Mouse (Mus musculus): Measurements from ENCODE around the gene Slc22a3.

Slc22a3 gene

DNA sequence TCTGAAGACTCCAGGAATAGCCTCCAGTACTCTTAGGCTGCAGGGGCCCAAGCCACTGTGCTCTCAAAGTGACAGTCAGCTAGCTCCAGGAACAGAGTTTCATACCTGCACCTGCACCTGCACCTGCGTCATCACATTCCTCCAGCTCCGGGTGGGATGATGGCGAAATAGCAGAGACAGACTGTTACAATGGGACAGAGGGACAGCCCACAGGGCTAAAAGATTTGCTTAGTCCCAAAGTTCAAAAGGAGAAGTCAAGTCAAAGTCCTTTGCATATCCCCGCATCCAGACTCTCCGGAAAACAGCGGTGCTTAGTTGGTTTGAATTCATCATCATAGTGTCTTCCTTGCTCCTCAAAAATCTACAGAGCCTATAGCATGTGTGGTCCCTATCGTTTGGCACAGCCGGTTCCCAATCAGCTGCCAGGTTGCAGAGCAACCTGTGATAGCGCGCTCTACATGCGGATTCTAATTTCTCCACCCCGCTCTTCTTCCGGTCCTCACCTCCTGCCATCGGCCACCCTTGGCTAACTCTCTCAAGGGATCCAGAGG is at the start of gene Slc22a3:
TSS of gene Slc22a3 (minus strand) at position 51 of the 551 bp plus-strand sequence.
- no peak for DNase-seq

DNA sequence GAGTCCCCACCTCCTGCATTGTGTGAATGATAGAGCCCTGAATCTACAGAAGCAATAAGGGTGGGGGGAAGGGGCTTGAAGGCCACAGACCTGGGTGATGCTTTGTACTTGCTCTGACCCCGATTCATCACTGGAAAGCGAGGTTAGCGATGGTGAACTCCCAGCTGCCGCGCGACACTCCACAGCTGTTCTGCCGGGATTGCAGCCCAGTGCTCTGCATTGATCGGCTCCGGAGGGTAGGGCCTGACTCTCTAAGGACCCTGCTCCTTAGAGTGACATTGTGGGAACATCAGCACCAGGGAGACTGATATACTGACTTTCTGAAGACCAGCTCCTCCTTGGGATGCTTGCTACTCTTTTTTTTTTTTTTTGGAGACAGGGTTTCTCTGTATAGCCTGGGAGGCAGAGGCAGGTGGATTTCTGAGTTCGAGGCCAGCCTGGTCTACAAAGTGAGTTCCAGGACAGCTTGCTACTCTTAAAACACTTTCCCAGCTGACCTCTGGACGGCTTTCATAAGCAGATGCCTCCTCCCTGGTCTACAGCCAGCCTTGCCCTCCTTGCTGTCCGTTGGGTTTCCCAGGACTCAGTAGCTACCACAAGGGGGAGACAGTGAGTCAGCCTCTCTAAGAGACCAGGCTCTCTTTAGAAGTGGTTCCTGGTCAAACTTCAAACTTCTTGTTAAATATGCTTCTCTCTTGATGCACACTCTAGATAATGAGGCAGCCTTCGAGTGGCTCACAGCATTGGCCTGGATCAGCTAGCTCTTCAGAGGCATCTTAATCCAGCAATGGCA is 27.0 kb upstream of the Slc22a3 start:
- DNase-seq, result peak; percentile 81

DNA sequence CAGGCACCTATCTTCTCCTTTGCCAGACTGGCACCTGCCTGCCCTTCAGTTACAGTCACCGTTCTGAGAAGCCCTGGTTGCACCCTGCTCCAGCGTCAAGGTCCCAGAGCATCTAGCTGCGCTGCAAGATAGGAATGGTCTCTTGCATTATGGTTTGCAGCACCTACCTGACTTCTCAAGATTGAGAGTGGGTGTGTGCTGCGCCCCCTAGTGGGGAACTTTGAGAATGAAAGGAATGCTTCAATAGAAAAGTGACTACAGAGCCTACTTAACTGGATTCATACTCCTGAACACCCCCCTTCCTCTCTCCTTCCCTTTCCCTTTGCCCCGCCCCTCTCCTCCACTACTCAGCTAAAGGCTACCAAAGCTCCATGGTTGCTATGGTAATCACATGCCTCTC is 24.6 kb upstream of the Slc22a3 start:
- DNase-seq, result peak; percentile 72

DNA sequence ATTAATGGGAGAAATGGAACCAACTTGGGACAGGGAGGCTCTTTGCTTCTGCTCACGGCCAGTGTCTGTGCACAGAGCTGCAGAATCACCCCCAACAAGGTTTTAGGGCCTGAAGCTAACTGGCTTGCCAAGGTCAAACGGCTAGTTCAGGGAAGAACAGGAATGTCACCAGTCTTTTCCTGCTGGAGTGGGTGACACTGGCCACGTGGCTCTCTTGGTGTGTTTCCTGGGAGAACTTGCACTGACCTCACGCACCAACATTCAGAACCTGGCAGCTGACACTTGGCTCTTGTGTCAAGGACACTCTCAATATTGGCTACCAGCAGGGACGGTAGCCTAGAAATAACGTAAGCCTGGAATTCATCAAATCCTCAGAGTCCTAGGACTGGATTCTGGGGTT is 22.6 kb upstream of the Slc22a3 start:
- DNase-seq, result no peak

DNA sequence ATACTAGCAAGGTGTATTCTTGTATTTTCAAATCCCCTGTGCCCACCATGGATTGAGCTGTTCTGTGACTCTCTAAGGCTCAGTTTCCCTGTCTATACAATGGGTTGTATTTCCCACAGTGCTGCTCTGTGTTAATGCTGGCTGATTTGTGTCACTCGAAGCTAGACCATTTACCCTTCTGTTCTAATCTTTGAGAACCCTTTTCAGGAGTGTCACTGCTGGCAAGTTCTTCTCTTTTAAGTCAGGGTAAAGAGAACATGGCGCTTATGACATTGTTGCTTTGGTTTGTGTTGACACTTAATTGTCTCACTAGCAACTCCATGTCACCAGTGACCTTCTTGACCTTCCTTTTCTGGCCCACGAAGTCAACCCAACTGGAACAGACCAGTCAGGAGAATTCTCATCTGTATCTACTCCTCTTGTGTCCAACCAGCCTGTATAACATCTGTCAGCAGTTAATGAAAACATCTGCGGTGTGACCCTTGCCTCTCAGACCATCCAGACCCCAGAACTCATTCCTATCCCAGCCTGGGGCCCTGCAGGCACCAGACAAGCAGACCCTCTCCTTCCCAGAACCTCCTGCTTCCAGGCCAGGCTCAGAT is 22.0 kb upstream of the Slc22a3 start:
- DNase-seq, result no peak

DNA sequence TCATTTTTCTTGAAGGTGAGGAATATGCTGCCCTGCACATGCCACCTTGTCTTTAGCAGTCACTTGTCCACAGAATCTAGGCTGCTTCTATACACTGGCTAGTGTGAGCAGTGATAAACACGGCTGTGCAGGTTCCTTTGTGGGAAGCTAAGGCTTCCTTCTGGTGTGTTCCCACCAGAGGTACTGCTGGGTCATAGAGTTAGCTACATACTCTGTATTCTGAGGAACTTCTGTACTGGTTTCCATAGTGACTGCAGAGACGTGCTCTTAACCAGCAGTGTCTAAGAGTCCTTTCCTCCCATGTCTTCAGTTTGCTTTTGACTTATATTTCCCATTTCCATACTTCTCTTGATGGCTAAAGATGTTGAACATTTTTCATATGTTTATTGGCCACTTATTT is 11.6 kb upstream of the Slc22a3 start:
- DNase-seq, result no peak

DNA sequence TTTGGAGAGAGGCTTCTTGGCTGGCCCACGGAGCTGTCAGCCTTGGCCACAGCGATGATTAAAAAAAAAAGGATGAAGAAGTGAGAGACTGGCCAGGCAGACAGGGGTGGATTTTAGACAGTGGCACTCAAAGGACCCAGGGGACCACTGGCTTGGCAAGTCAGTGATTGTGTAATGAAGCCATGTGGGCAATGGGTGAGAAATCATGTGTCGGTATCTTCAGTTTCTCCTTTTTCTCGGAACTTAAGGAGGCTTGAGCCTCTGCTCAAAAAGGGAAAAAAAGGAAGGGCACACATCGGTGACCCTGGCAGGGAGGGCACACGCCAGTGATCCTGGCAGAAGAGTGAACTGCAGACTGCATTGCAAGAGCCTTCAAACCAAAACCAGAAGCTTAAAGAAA is 10.7 kb upstream of the Slc22a3 start:
- DNase-seq, result no peak

DNA sequence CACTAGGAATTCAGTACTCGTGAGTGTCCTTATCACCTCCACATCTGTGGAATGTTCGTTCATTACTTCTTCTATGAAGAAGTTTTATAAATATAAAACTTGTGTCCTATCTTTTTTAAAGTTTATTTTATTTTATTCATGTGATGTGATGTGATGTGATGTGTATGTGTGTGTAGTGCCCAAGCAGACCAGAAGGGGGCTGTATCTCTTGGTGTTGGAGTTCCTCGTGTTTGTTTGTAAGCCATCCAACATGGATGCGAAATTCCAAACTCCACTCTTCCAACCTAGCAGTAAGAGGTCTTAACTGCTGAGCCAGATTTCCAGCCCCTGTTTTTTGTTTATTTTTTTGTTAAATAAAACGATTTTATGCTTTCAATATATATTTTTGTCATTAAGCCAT is 6.5 kb upstream of the Slc22a3 start:
- no peak for DNase-seq

DNA sequence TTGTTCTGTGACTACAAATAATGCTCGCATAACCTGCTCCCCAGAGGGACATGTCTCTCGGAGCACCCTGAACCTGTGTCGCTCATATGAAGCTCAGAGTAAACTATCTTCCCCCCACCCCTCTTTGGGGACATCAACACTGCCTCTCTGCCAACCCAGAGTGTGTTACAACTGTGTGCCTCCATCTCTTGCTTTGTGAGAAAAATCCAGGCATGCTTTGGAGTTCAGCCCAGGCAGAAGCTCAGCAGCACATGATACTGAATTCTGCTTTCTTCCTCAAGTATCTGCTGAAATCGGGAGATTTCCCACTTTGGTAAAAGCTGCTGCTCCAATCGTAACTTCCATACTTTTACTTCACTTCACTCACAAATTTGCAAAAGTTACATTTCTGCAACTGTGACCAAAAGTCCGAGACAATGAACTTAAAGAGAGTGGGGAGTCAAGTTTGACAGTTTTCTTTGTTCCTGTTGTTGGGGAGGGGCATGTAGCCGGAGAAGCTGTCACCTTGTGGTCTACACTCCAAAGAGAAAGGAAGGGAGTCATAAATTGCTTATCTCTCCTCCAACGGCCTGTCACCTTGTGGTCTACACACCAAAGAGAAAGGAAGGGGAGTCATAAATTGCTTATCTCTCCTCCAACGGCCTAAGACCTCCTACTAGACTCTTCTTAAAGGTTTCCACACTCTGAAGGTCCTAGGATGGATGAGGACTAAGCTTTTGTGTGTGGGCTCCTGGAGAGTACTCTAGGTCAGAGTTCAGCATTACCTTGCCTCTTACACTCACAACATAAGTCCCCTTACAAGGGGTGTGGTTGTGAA is 5.8 kb upstream of the Slc22a3 start:
- no peak for DNase-seq

DNA sequence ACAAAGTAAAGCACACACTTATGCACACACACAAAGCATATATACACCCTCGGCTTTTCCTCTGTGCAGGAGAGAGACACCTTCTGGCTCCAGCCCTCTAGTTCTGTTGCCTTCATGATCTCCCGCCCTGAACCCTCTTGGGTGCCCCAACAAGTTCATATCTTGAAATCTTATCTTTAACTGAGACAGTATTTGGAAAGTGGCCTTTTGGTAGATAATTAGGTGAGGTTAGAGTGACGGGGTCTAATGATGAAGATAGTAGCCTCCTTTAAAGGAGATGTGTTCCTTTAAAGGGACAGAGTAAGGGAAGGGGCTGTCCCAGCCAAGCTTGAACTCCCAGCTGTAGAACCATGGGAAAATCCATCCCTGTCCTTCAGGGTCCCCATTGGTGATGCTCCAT is 3.7 kb upstream of the Slc22a3 start:
- no peak for DNase-seq

DNA sequence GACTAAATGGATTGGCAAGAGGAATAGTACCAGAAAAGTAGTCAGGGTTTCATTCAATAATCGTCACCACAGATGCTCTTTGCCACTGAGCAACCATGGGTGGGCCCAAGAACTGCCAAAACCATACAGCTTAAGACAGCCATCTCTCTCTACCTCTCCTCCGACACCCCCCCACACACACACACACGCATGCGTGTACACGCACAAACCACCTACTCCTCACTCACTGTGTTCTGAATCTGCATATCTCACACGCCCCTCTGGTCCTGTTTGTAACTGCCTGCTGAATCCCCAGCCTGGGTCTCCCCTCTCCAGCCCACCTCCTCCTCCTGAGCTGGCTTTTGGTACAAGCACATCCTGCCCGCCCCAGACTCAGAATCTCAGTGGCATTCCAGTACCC is 872 bp upstream of the Slc22a3 start:
- DNase-seq, result no peak

DNA sequence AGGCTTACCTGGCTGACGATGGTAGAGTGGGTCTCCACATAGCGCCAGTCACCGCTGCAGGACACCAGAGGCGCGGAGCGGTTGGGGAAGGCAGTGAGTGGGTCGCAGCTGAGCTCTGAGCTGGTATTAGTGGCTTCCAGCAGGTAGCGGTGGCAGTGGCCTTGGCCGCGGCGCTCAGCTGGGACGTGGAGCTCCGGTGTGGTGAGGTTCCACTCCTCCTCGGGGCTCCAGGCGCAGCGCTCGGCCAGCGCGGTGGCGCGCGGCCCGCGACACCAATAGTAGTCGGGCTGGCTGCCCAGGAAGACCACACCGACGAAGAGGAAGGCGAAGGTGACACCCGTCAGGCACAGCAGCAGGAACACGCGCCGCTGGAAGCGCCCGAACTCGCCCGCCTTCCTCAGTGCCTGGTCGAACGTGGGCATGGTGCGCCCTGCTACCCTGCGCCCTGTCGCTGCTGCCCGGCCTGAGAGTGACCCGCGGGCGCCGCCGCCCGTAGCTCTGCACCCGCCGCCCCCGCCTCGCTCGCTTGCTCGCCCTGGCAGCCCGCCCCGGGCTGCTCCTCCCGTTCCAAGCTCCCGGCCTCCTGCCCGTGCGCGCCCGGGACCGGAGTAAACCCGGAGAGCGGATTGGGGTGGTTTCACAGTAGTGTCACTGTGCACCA is 471 bp downstream of the Slc22a3 start:
- peak; percentile 4 for DNase-seq

DNA sequence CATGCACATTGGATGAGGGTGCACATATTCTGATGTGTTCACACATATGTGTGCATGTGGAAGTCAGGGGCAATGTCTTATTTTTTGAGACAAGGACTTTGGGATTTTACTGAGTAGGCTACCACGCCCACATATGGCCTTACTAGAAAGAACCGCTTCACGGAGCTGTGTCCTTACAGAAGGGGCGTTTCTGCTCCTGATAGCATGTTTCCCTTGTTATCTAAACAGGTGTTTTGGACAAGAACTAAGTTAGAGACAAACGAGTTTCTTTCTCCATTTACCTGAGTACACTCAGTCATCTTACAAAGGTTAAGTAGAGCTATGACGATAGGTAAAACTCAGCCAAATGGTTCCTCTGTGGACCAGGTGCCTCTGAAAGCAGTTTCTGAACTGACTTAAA is 1.8 kb downstream of the Slc22a3 start:
- no peak for DNase-seq

DNA sequence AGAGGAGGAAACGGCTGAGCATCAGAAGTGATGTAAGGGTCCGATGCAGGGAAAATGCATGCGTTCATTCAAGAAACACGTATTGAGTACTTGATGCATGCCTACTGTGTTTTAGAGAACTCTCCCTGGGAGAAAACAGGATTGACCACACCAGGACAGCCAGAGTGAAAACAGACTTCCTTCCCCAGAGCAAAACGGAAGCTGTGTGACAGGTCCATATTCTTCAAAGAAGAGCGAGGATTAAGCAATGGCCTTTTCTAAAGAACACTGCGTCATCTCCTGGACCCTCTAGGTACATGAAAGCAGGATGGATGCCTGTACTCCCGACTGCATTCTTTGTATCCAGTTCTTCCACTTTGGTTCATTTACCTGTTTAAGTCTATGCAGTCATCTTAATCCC is 8.1 kb downstream of the Slc22a3 start:
- DNase-seq, result no peak

DNA sequence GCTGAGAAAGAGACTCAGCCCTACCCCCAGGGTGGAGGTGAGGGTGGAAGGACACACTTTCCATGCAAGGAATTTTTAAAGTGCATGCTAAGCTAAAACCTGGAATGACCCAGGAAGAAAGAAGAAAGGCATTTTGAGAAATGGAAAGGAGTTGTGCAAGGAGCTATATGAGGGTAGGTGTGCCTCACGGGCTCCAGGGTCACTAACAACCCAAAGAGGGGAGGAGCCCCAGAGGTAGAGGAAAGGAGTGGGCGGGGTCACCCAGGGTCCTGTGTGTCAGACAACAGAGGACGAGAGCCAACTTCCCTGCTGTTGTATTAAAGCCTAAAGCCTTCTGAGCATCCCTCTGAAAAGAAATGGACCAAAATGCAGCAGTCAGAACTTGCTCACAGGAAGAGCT is 11.9 kb downstream of the Slc22a3 start:
- DNase-seq, result no peak

DNA sequence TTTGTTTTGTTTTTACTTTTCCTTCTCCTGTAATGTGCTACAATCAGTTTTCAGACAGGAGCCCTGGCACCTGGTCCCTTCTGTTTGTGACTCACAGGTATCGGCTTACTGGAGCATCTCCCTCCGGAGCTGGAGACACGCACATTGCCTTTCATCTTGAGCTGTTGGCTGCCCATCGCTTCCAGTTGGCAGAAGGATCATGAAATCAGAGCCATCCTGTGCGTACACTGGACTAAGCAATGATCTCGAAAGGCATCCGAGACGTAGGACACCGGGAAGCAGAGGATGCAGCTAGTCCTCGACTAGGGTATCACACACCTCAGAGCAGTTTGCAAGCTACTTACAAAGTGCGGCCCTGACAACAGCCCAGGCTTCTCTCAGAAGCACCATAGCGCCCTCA is 15.9 kb downstream of the Slc22a3 start:
- DNase-seq, result no peak

DNA sequence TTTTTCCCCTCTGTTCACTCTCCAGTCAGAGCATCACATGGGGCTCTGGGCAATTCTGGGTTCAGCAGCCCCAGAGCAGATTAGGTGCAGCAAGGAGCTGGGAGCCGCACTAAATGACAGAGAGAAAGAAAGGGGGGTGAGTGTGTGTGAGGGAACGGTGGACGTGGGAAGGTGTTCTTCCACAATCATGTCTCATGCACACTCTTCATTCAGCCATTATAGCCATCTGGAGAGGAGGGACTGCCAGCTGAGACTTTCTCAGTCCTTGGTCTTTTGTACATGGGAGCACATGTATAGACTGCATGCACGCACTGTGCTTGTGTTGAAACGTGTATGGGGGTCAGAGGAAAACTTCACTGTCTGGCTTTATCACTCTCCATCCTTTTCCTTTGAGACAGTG is 17.6 kb downstream of the Slc22a3 start:
- DNase-seq, result no peak

DNA sequence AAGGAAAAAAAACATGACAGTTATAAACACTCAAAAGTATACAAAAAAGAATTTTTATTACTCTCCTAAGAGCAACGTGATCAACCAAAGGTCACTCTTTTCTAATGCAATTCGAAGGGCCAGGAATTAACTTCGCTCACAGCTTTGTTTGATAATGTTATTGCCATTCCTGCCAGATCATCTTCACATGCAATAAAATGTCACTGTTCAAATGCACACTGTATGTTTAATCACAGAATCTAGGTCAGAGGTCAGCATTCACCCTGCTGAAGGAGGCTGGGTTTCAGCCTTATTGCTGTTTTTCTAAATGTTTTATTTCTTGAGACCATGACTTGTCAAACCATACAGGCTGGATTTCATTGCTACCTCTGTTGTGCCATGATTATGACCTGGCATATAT is 21.8 kb downstream of the Slc22a3 start:
- no peak for DNase-seq

DNA sequence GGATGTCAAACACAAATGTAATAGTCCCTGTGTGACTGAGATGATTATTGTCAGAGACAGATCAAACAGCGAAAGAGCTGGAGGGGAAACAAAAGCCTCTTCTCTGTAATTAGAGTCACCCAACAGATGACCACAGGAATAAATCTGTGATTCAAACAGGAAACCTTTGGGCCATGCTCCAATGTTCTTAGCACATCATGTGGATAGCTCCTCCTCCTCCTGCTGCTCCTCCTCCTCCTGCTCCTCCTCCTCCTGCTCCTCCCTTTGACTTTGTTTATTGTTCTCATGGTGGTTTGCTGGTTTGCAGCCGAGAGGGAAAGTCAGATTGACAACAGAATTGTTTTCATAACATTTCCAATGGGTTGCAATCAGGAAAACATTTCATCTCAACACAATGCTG is 28.1 kb downstream of the Slc22a3 start:
- DNase-seq, result peak; percentile 45

DNA sequence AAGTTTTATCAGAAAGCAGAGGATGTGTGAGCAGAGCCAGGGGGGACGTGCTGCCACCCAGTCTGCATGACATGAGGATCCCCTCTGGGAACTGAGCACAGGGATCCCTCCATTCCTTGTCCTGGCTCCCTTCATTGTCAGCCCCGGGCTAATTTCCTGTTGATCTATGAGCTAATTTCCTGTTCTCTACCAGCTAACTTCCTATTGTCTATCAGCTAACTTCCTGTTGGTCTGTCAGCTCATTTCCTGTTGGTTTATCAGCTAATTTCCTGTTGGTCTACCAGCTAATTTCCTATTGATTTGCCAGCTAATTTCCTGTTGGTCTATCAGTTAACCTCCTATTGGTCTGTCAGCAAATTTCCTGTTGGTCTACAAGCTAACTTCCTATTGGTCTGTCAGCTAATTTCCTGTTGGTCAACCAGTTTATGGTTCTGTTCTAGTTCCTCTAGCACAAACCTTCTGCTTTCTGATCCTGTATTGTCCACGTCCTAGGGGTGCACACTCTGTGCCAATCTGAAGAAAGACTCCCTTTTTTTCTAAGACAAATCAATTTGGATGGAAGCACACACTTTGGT is 32.9 kb downstream of the Slc22a3 start:
- DNase-seq, result no peak

DNA sequence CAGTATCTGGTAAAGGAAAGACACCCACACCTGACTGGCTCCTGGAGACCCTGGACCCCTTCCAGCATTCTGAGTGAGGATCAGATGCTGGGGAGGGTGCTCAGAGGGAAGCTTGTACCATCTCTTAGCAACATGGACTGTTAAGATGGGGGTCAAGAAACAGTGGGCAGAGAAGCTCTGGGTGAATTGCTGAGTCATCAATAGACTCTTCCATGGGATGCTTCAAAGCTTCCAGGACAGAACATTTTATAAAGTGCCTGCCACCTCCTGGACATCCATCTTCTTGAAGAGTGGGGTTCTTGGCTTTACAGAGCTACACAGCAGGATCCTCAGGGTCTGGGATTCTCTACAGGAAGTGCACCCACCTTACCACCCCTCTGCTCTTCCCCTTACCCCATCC is 35.0 kb downstream of the Slc22a3 start:
- no peak for DNase-seq

DNA sequence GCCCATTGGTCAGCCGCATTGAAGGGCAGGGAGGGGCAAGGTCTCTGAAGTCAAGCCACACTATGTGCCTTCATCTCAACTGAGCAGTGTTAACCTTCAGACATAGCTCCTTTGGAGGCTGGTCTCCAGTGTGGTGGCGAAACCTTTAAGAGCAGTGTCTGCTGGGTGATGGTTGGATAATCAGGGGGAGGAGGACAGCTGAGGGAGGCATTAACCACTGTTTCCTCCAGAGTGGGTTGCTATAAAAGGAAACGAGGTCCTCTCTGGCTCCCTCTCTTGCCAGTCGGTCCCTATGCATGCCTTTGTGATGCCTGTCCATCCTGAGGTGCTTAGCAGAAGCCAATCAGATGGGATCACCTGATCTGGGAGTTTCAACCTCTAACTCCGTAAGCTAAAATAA is 38.8 kb downstream of the Slc22a3 start:
- no peak for DNase-seq

DNA sequence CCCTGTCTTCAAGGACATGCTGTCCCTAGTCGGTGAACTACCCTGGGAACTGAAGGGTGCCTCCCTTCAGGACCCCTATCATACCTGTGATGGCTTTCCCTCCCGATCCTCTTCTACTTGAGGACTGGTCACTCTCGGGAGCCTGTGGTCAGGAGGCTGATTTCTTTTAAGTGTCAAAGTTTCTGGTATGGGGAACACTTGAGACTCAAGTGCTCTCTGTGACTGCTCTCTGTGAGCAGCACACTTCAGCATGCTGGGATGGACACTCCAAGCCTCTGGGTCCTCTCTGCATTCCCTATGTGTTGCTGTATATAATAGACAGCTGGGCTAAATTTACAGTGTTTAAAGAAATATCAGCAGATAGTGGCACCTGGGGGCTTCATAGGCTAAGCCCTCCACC is 39.9 kb downstream of the Slc22a3 start:
- DNase-seq, result no peak

Measured in retina, postnatal 1 day (tissue).